Mouse (Mus musculus) embryonic fibroblast, embryonic 13.5 days (primary cell): ENCODE measurements around the gene Apol9a.
"Not testable (repeated sequence)": the region's sequence is repeated elsewhere in the genome, so short reads cannot be mapped to it uniquely, and the experiment has no call there.

ENCODE experiments used
- CTCF ChIP-seq: IDR thresholded peaks from 2 replicates; pipeline ENCODE4 v1.5.1; 2011; ENCODE audit warnings: mild to moderate bottlenecking, control low read depth, low read length, moderate library complexity, borderline replicate concordance; ENCODE audit not compliant: insufficient read depth
- POLR2A ChIP-seq: IDR thresholded peaks from 2 replicates; pipeline ENCODE4 v1.6.1; 2011; ENCODE audit warnings: low read depth, mild to moderate bottlenecking, control low read depth, low read length, moderate library complexity

- not testable (repeated sequence) for TF ChIP-seq POLR2A, CTCF
Observed at GRCm38 (mm10) chr15:77444746-77445145, 33.8 kb upstream of the Apol9a start.
